Mouse (Mus musculus): ENCODE measurements at regions not wholly inside any gene's neighbourhood (a gene's known extent, or its start where the extent isn't known, plus 50 kb on each side); places are given as distances from the start of the nearest gene placed in this dataset.

GRCm38 (mm10) chr17:50453956-50454355 is 55.2 kb upstream of the Plcl2 start:
- DNase-seq (ENCODE audit: low spot score), result no peak
- TF ChIP-seq CTCF (IDR thresholded peaks at IDR 0.05; ENCODE audit: low read depth), result no peak
- no peak for TF ChIP-seq EP300 (IDR thresholded peaks at IDR 0.05; ENCODE audit: low read depth)
- 47% methylated on average over 5 of the region's 5 CpGs for WGBS
- H3K4me2 ChIP-seq (ENCODE audit: low read depth, low read length), result no peak overlapping the region
- H3K27me3 ChIP-seq (ENCODE audit: control insufficient read depth, insufficient read depth, low read length), result no peaks in the 10 kb centered on the region
- H3K4me3 ChIP-seq (ENCODE audit: low read depth, low read length), result no peak overlapping the region
- no peak overlapping the region for H3K9ac ChIP-seq (replicated peaks; ENCODE audit: low read depth, low read length)
- ATAC-seq (ENCODE audit: insufficient read depth, low read depth), result no peak
- no peaks in the 10 kb centered on the region for H3K9me3 ChIP-seq (replicated peaks; ENCODE audit: control insufficient read depth, low read length)
- no peaks in the 10 kb centered on the region for H3K4me1 ChIP-seq (ENCODE audit: control insufficient read depth, insufficient read depth)
- no peaks in the 10 kb centered on the region for H3K36me3 ChIP-seq (replicated peaks; ENCODE audit: control insufficient read depth, insufficient read depth, low read length)
- no peak overlapping the region for H3K27ac ChIP-seq (ENCODE audit: low read depth)

GRCm38 (mm10) chr17:50454917-50455316 is 54.3 kb upstream of the Plcl2 start:
- Histone ChIP-seq H3K4me3 (ENCODE audit: low read depth, low read length) (no peak overlapping the region), H3K4me2 (ENCODE audit: low read depth, low read length) (no peak overlapping the region), H3K36me3 (replicated peaks; ENCODE audit: control insufficient read depth, insufficient read depth, low read length) (no peaks in the 10 kb centered on the region), H3K9ac (replicated peaks; ENCODE audit: low read depth, low read length) (no peak overlapping the region), H3K9me3 (replicated peaks; ENCODE audit: control insufficient read depth, low read length) (no peaks in the 10 kb centered on the region), H3K27ac (ENCODE audit: low read depth) (no peak overlapping the region), H3K4me1 (ENCODE audit: control insufficient read depth, insufficient read depth) (no peaks in the 10 kb centered on the region), H3K27me3 (ENCODE audit: control insufficient read depth, insufficient read depth, low read length) (no peaks in the 10 kb centered on the region)
- ATAC-seq (ENCODE audit: insufficient read depth, low read depth) (no peak), DNase-seq (ENCODE audit: low spot score) (no peak)
- no peak for TF ChIP-seq EP300 (IDR thresholded peaks at IDR 0.05; ENCODE audit: low read depth)
- TF ChIP-seq CTCF (IDR thresholded peaks at IDR 0.05; ENCODE audit: low read depth), result no peak
- 63% methylated on average over 5 of the region's 5 CpGs for WGBS

GRCm38 (mm10) chr17:50455719-50456118 is 53.5 kb upstream of the Plcl2 start:
- H3K27me3 ChIP-seq (ENCODE audit: control insufficient read depth, insufficient read depth, low read length), result no peaks in the 10 kb centered on the region
- no peak for TF ChIP-seq CTCF (IDR thresholded peaks at IDR 0.05; ENCODE audit: low read depth)
- TF ChIP-seq EP300 (IDR thresholded peaks at IDR 0.05; ENCODE audit: low read depth), result no peak
- DNase-seq (ENCODE audit: low spot score) (no peak), ATAC-seq (ENCODE audit: insufficient read depth, low read depth) (no peak)
- H3K4me1 ChIP-seq (ENCODE audit: control insufficient read depth, insufficient read depth), result no peaks in the 10 kb centered on the region
- no peak overlapping the region for H3K4me3 ChIP-seq (ENCODE audit: low read depth, low read length)
- WGBS, result 82% methylated on average over 10 of the region's 10 CpGs
- no peaks in the 10 kb centered on the region for H3K36me3 ChIP-seq (replicated peaks; ENCODE audit: control insufficient read depth, insufficient read depth, low read length)
- no peak overlapping the region for H3K27ac ChIP-seq (ENCODE audit: low read depth)
- H3K9me3 ChIP-seq (replicated peaks; ENCODE audit: control insufficient read depth, low read length), result no peaks in the 10 kb centered on the region
- no peak overlapping the region for H3K4me2 ChIP-seq (ENCODE audit: low read depth, low read length)
- H3K9ac ChIP-seq (replicated peaks; ENCODE audit: low read depth, low read length), result no peak overlapping the region

GRCm38 (mm10) chr17:50457053-50457697 is 52.0 kb upstream of the Plcl2 start:
- no peaks in the 10 kb centered on the region for H3K4me1 ChIP-seq (ENCODE audit: control insufficient read depth, insufficient read depth)
- H3K27ac ChIP-seq (ENCODE audit: low read depth), result no peak overlapping the region
- ATAC-seq (ENCODE audit: insufficient read depth, low read depth) (no peak), DNase-seq (ENCODE audit: low spot score) (no peak)
- H3K4me2 ChIP-seq (ENCODE audit: low read depth, low read length), result no peak overlapping the region
- no peaks in the 10 kb centered on the region for H3K9me3 ChIP-seq (replicated peaks; ENCODE audit: control insufficient read depth, low read length)
- H3K36me3 ChIP-seq (replicated peaks; ENCODE audit: control insufficient read depth, insufficient read depth, low read length), result no peaks in the 10 kb centered on the region
- 82% methylated on average over 6 of the region's 6 CpGs for WGBS
- no peak for TF ChIP-seq CTCF (IDR thresholded peaks at IDR 0.05; ENCODE audit: low read depth)
- TF ChIP-seq EP300 (IDR thresholded peaks at IDR 0.05; ENCODE audit: low read depth), result no peak
- H3K27me3 ChIP-seq (ENCODE audit: control insufficient read depth, insufficient read depth, low read length), result no peaks in the 10 kb centered on the region
- H3K4me3 ChIP-seq (ENCODE audit: low read depth, low read length), result no peak overlapping the region
- H3K9ac ChIP-seq (replicated peaks; ENCODE audit: low read depth, low read length), result no peak overlapping the region

- TF ChIP-seq EP300 (IDR thresholded peaks at IDR 0.05; ENCODE audit: low read depth) (no peak), CTCF (IDR thresholded peaks at IDR 0.05; ENCODE audit: low read depth) (no peak)
- WGBS, result 75% methylated on average over 4 of the region's 4 CpGs
- DNase-seq (ENCODE audit: low spot score), result no peak
- ATAC-seq (ENCODE audit: insufficient read depth, low read depth), result no peak
- H3K9ac ChIP-seq (replicated peaks; ENCODE audit: low read depth, low read length), result no peak overlapping the region
- H3K4me2 ChIP-seq (ENCODE audit: low read depth, low read length), result no peak overlapping the region
- no peaks in the 10 kb centered on the region for H3K27me3 ChIP-seq (ENCODE audit: control insufficient read depth, insufficient read depth, low read length)
- no peaks in the 10 kb centered on the region for H3K36me3 ChIP-seq (replicated peaks; ENCODE audit: control insufficient read depth, insufficient read depth, low read length)
- H3K4me1 ChIP-seq (ENCODE audit: control insufficient read depth, insufficient read depth), result no peaks in the 10 kb centered on the region
- H3K27ac ChIP-seq (ENCODE audit: low read depth), result no peak overlapping the region
- no peak overlapping the region for H3K4me3 ChIP-seq (ENCODE audit: low read depth, low read length)
- no peaks in the 10 kb centered on the region for H3K9me3 ChIP-seq (replicated peaks; ENCODE audit: control insufficient read depth, low read length)
Measured at GRCm38 (mm10) chr17:50458232-50458631, 51.0 kb upstream of the Plcl2 start.
